Mouse (Mus musculus): ENCODE data around the gene Krt222. TPM values are rescaled to one million over a fixed set of nuclear protein-coding genes. Genes with fewer than 3 reads are reported as not detected.

Krt222 gene
- polyA plus RNA-seq, 1 experiment from 2014 or later, result 0.55 TPM

DNA sequence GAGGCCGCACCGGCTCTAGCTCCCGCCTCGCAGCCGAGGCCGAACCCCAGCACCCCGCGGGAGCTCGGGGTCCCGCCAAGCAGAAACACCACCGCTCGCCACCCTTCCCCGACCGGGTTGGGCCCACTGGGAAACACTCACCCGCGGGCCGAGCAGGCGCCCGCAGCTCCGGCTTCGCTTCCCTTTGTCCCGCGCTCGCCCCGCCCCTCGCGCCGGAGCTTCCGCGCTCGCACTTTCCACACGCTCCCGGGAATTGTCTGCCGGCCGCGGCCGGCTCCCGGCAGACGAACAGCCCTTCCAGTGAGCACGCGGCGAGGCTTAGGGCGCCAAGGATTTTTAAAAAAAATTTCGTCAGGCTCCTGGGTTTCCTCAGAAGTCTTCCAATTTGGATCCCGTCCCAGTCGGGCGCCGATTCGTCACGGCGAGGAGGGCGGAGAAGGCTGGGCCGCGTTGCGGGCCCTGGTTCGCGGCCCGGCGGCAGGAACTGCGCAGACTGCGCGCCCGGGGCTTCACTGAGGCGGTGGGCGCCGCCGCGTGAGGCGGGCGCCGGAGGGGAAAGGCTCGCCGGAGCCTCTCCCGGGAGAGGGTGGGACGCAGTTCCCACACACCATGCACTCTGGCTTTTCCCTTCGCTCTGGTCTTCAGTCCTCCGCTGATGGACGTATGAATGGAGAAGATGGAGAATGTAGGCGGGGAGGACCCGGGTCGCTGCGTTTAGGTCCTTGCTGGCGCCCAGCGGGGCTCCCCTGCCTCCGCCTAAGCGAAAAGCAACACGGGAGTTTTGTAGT lies 13.4 kb downstream of the Krt222 start, which contains the start of gene Smarce1:
Smarce1 (minus strand) TSS at position 757 of the 788 bp plus-strand sequence.
- Histone ChIP-seq H3K4me1 (ENCODE audit: insufficient read depth) (peaks cover 10% of the 10 kb centered on the region), H3K27me3 (ENCODE audit: insufficient read depth, low read length) (no peaks in the 10 kb centered on the region), H3K4me2 (ENCODE audit: low read depth, low read length) (peak within 1 kb of the TSS; percentile 98), H3K36me3 (replicated peaks; ENCODE audit: insufficient read depth, low read length) (peaks cover 13% of the 10 kb centered on the region), H3K4me3 (ENCODE audit: low read depth, low read length) (peak within 1 kb of the TSS; percentile 93), H3K9ac (replicated peaks) (peak within 1 kb of the TSS; percentile 98), H3K27ac (ENCODE audit: low read depth) (peak within 1 kb of the TSS; percentile 96), H3K9me3 (ENCODE audit: low read length) (no peaks in the 10 kb centered on the region)
- TF ChIP-seq EP300 (IDR thresholded peaks at IDR 0.05; ENCODE audit: low read depth) (peak; percentile 18; the same call in 1 of the 2 replicates), CTCF (IDR thresholded peaks at IDR 0.05; ENCODE audit: low read depth) (no peak)
- ATAC-seq (peak; percentile 89), DNase-seq (peak; percentile 83)
- WGBS (ENCODE audit: insufficient replicate concordance), result under 1% methylated on average over 82 of the region's 87 CpGs

DNA sequence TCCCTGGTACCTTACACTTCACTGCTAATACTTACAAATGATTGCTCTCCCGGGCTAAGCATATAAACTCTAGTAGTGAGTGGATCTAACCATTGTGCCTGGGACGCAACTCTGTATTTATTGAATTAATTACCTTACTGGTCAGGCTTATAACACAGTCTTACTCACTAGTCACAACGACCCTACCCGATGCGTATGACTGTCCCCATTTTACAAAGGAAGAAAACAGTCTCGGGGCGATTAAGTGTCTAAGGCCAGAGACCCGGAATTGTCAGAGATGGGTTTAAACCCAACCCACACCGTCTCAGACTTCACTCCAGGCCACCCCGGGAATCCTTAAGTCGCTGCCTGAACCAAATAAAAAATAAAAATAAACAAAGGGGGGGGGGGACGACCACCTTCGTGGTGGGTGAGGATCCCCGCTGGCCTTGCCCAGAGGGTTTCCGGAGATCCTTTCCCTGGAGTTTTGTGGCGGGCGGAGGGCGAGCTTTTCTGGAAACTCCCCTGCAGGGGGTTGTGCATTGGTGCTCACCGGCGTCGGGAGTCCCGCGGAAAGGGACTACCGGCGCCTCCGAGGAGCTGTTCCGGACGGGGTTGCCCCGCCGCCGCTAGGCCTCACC lies 14.1 kb downstream of the Krt222 start:
- Histone ChIP-seq H3K27ac (ENCODE audit: low read depth) (peak overlapping the region; percentile 96), H3K9ac (replicated peaks) (peak overlapping the region; percentile 98), H3K4me1 (ENCODE audit: insufficient read depth) (peaks cover 10% of the 10 kb centered on the region), H3K36me3 (replicated peaks; ENCODE audit: insufficient read depth, low read length) (peaks cover 19% of the 10 kb centered on the region), H3K9me3 (ENCODE audit: low read length) (no peaks in the 10 kb centered on the region), H3K4me3 (ENCODE audit: low read depth, low read length) (peak overlapping the region; percentile 93), H3K4me2 (ENCODE audit: low read depth, low read length) (peak overlapping the region; percentile 98), H3K27me3 (ENCODE audit: insufficient read depth, low read length) (no peaks in the 10 kb centered on the region)
- under 1% methylated on average over 31 of the region's 31 CpGs for WGBS (ENCODE audit: insufficient replicate concordance)
- no peak for TF ChIP-seq CTCF (IDR thresholded peaks at IDR 0.05; ENCODE audit: low read depth)
- no peak for TF ChIP-seq EP300 (IDR thresholded peaks at IDR 0.05; ENCODE audit: low read depth)
- ATAC-seq, result peak; percentile 74
- no peak for DNase-seq

DNA sequence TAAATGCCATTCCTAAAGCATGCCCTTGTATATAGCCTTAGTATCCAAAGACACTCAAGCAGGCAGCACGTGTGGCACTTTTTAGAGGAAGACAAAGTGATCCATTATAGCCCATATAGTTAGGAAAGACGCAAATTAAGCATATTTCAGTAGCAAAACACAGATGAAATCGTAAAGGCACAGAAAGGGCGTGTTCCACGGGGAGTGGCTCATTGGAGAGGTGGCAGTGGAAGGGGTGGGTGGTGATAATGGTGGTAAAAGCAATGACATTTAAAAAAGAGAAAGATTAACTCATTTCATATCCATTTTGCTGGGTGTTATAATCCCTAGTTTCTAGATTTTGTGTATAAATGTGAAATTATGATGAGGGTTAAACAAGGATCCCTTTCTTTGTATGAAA lies 17.6 kb downstream of the Krt222 start:
- Histone ChIP-seq H3K36me3 (replicated peaks; ENCODE audit: insufficient read depth, low read length) (peaks cover 39% of the 10 kb centered on the region), H3K4me1 (ENCODE audit: insufficient read depth) (peaks cover 8% of the 10 kb centered on the region), H3K27ac (ENCODE audit: low read depth) (no peak overlapping the region), H3K4me2 (ENCODE audit: low read depth, low read length) (peak overlapping the region; percentile 52), H3K4me3 (ENCODE audit: low read depth, low read length) (no peak overlapping the region), H3K9me3 (ENCODE audit: low read length) (no peaks in the 10 kb centered on the region), H3K27me3 (ENCODE audit: insufficient read depth, low read length) (no peaks in the 10 kb centered on the region), H3K9ac (replicated peaks) (no peak overlapping the region)
- 61% methylated on average over 5 of the region's 5 CpGs for WGBS (ENCODE audit: insufficient replicate concordance)
- TF ChIP-seq CTCF (IDR thresholded peaks at IDR 0.05; ENCODE audit: low read depth) (no peak), EP300 (IDR thresholded peaks at IDR 0.05; ENCODE audit: low read depth) (no peak)
- ATAC-seq, result no peak
- peak; percentile 30 for DNase-seq

DNA sequence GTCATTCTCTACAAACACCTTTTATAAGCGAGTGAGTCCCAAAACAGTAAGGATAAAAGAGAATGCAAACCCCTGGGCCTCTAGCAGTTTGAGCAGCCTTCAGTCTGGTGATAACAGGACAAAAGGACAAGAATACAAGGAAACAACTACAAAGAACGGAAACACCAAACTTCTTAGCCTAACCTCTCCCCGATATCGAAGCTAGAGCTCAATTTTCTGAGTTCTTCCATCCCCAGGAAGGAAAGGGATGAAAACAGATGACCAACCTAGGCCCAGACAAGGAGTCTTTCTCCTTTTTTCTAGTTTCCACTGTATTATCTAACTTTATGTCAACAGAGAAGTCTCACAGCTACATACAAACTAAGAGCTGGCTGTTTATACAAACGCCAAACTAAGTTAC lies 20.6 kb downstream of the Krt222 start:
- H3K27me3 ChIP-seq (ENCODE audit: insufficient read depth, low read length), result no peaks in the 10 kb centered on the region
- DNase-seq (no peak), ATAC-seq (no peak)
- WGBS (ENCODE audit: insufficient replicate concordance), result 81% methylated on average over 5 of the region's 5 CpGs
- no peak overlapping the region for H3K4me3 ChIP-seq (ENCODE audit: low read depth, low read length)
- no peaks in the 10 kb centered on the region for H3K9me3 ChIP-seq (ENCODE audit: low read length)
- no peaks in the 10 kb centered on the region for H3K4me1 ChIP-seq (ENCODE audit: insufficient read depth)
- TF ChIP-seq EP300 (IDR thresholded peaks at IDR 0.05; ENCODE audit: low read depth) (no peak), CTCF (IDR thresholded peaks at IDR 0.05; ENCODE audit: low read depth) (no peak)
- H3K27ac ChIP-seq (ENCODE audit: low read depth), result no peak overlapping the region
- peaks cover 60% of the 10 kb centered on the region for H3K36me3 ChIP-seq (replicated peaks; ENCODE audit: insufficient read depth, low read length)
- H3K4me2 ChIP-seq (ENCODE audit: low read depth, low read length), result no peak overlapping the region
- H3K9ac ChIP-seq (replicated peaks), result no peak overlapping the region

DNA sequence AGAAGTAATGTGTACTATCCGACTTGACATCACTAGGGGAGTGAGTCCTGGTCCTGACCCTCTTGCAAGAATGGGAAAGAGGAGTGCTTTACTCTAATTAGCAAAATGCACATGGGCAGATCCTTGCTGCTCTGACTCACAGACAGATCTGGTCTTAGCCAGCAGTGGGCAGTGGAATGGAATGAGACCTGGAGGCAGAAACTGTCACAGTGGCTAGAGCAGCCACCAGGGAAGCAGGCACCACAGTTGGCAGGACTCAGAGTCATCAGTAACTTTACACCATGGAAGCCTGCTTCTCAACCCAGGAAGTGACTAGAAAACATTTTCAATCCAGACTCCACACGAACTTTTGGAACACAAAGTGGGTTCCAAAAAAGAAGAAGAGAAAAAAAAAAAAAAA lies 22.1 kb downstream of the Krt222 start:
- TF ChIP-seq EP300 (IDR thresholded peaks at IDR 0.05; ENCODE audit: low read depth) (no peak), CTCF (IDR thresholded peaks at IDR 0.05; ENCODE audit: low read depth) (no peak)

DNA sequence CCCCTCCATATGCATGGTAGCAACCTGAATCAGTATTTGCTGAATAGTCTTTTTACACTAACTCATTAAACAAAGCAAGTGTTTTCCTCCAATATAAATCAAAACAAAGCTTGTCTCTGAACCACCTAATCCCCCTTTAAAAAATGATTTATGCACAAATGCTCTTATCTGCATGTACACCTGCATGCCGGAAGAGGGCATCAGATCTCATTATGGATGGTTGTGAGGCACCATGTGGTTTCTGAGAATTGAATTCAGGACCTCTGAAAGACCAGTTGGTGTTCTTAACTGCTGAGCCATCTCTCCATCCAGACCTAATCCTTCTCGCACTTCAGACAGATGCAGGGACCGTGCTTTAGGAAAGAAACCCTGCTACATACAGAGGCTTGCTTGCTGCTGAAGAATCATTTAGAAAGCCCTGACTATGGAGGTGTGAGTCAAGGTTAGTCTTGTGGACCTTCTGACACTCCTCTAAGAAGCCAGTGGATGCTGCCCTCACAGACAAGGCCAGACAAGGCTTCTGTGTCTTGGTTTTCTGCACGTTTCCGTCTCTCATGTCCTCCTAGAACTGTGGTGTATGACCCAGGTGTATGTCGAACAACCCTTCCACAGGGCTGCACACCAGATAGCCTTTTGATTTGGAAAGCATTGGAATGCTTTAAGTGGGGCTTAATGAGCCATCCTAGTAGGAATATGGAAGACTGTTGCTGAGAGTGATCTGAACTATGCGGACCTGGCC lies 26.5 kb downstream of the Krt222 start:
- Histone ChIP-seq H3K9ac (replicated peaks) (no peak overlapping the region), H3K9me3 (ENCODE audit: low read length) (no peaks in the 10 kb centered on the region), H3K27ac (ENCODE audit: low read depth) (no peak overlapping the region), H3K4me1 (ENCODE audit: insufficient read depth) (no peaks in the 10 kb centered on the region), H3K4me2 (ENCODE audit: low read depth, low read length) (no peak overlapping the region), H3K27me3 (ENCODE audit: insufficient read depth, low read length) (no peaks in the 10 kb centered on the region), H3K36me3 (replicated peaks; ENCODE audit: insufficient read depth, low read length) (peaks cover 80% of the 10 kb centered on the region), H3K4me3 (ENCODE audit: low read depth, low read length) (no peak overlapping the region)
- TF ChIP-seq EP300 (IDR thresholded peaks at IDR 0.05; ENCODE audit: low read depth) (no peak), CTCF (IDR thresholded peaks at IDR 0.05; ENCODE audit: low read depth) (no peak)
- WGBS (ENCODE audit: insufficient replicate concordance), result 89% methylated on average over 7 of the region's 7 CpGs
- no peak for DNase-seq
- no peak for ATAC-seq

More for the DNA sequence above, 22.1 kb downstream of the Krt222 start:
- Histone ChIP-seq H3K36me3 (replicated peaks; ENCODE audit: insufficient read depth, low read length) (peaks cover 60% of the 10 kb centered on the region), H3K4me2 (ENCODE audit: low read depth, low read length) (no peak overlapping the region), H3K9ac (replicated peaks) (no peak overlapping the region), H3K27me3 (ENCODE audit: insufficient read depth, low read length) (no peaks in the 10 kb centered on the region), H3K4me1 (ENCODE audit: insufficient read depth) (no peaks in the 10 kb centered on the region), H3K9me3 (ENCODE audit: low read length) (no peaks in the 10 kb centered on the region), H3K4me3 (ENCODE audit: low read depth, low read length) (no peak overlapping the region), H3K27ac (ENCODE audit: low read depth) (no peak overlapping the region)
- DNase-seq (no peak), ATAC-seq (no peak)
- 75% methylated on average over 2 of the region's 2 CpGs for WGBS (ENCODE audit: insufficient replicate concordance)
